Mouse (Mus musculus) MEL (cell line): Measurements from ENCODE around the gene Imp4. TPM values are rescaled to one million over a fixed set of nuclear protein-coding genes. Genes with fewer than 3 reads are reported as not detected.

ENCODE experiments used
- DNase-seq: peaks from one replicate; pipeline ENCODE4 v3.0.0; 2011; ENCODE audit warnings: low read depth, low spot score
- H3K27ac ChIP-seq: 2 replicates; pipeline ENCODE4 v1.5.1; 2012; ENCODE audit warnings: low read depth, mild to moderate bottlenecking, control low read depth, low read length, moderate library complexity; ENCODE audit not compliant: control insufficient read depth
- H3K27me3 ChIP-seq, 2 experiments: fragments of 150-350 bp in 1 of 2; sonication (generic) in 1 of 2; 2 replicates each; pipeline ENCODE4 v1.6.1; 2012; ENCODE audit warnings: low read length in 2 of 2, mild to moderate bottlenecking in 2 of 2, improper control_type of control experiment in 1 of 2, moderate library complexity in 1 of 2; ENCODE audit not compliant: insufficient read depth in 2 of 2, control insufficient read depth in 1 of 2
- H3K36me3 ChIP-seq, 2 experiments: 2 replicates each; pipeline ENCODE4 v1.6.1; 2012 to 2014; ENCODE audit warnings: low read length in 2 of 2, improper control_type of control experiment in 1 of 2, inconsistent platforms in 1 of 2, mild to moderate bottlenecking in 1 of 2; ENCODE audit not compliant: insufficient read depth in 2 of 2, control insufficient read depth in 1 of 2
- H3K4me1 ChIP-seq, 2 experiments: fragments of 150-350 bp in 1 of 2; sonication (generic) in 1 of 2; 2 replicates each; pipeline ENCODE4 v1.6.1; 2012; ENCODE audit warnings: low read length in 2 of 2, improper control_type of control experiment in 1 of 2, mild to moderate bottlenecking in 1 of 2; ENCODE audit not compliant: insufficient read depth in 2 of 2, control insufficient read depth in 1 of 2
- H3K4me3 ChIP-seq, 2 experiments: fragments of 150-350 bp in 1 of 2; sonication (generic) in 1 of 2; 2 replicates each; pipeline ENCODE4 v1.5.1; 2012; ENCODE audit warnings: low read depth in 2 of 2, low read length in 2 of 2, mild to moderate bottlenecking in 2 of 2, moderate library complexity in 2 of 2, control low read depth in 1 of 2, improper control_type of control experiment in 1 of 2; ENCODE audit not compliant: control insufficient read depth in 1 of 2, insufficient read depth in 1 of 2
- H3K79me2 ChIP-seq: 2 replicates; pipeline ENCODE4 v1.6.1; 2012; ENCODE audit warnings: mild to moderate bottlenecking, low read length, moderate library complexity; ENCODE audit not compliant: control insufficient read depth, poor library complexity, insufficient read depth
- H3K9ac ChIP-seq: 2 replicates; pipeline ENCODE4 v1.6.1; 2012; ENCODE audit warnings: low read depth, mild to moderate bottlenecking, control low read depth, low read length, moderate library complexity; ENCODE audit not compliant: control insufficient read depth, poor library complexity, severe bottlenecking
- H3K9me3 ChIP-seq: fragments of 150-350 bp; sonication (generic); replicated peaks from 2 replicates; pipeline ENCODE4 v1.6.1; 2012; ENCODE audit warnings: mild to moderate bottlenecking, low read length, improper control_type of control experiment, moderate library complexity; ENCODE audit not compliant: insufficient read depth
- BHLHE40 ChIP-seq: IDR thresholded peaks from 2 replicates; pipeline ENCODE4 v1.6.1; 2012; ENCODE audit warnings: low read depth, mild to moderate bottlenecking, inconsistent platforms, low read length, improper control_type of control experiment, borderline replicate concordance
- CHD1 ChIP-seq: IDR thresholded peaks from 2 replicates; pipeline ENCODE4 v1.6.1; 2012; ENCODE audit warnings: low read depth, mild to moderate bottlenecking, inconsistent platforms, low read length, improper control_type of control experiment
- CHD2 ChIP-seq: IDR thresholded peaks from 2 replicates; pipeline ENCODE4 v1.6.1; 2011; ENCODE audit warnings: low read length, improper control_type of control experiment
- CTCF ChIP-seq, 3 experiments: IDR thresholded peaks in 2 of 3; conservative IDR thresholded peaks in 1 of 3; 2 replicates each; pipeline ENCODE4 v1.5.1; 2011 to 2012; ENCODE audit warnings: low read length in 3 of 3, low read depth in 2 of 3, mild to moderate bottlenecking in 2 of 3, improper control_type of control experiment in 1 of 3, inconsistent platforms in 1 of 3, mixed read lengths in 1 of 3, moderate library complexity in 1 of 3; ENCODE audit not compliant: control insufficient read depth in 1 of 3, insufficient read depth in 1 of 3, poor library complexity in 1 of 3, severe bottlenecking in 1 of 3
- E2F4 ChIP-seq: IDR thresholded peaks from 2 replicates; pipeline ENCODE4 v1.6.1; 2011; ENCODE audit warnings: low read depth, low read length, improper control_type of control experiment, borderline replicate concordance
- ELF1 ChIP-seq: IDR thresholded peaks from 2 replicates; pipeline ENCODE4 v1.6.1; 2014; ENCODE audit warnings: low read depth, mild to moderate bottlenecking, inconsistent platforms, low read length, improper control_type of control experiment, moderate library complexity
- EP300 ChIP-seq, 2 experiments: IDR thresholded peaks; 2 replicates each; pipeline ENCODE4 v1.6.1; 2011; ENCODE audit warnings: improper control_type of control experiment in 2 of 2, low read length in 2 of 2, low read depth in 1 of 2, mild to moderate bottlenecking in 1 of 2
- ETS1 ChIP-seq: IDR thresholded peaks from 2 replicates; pipeline ENCODE4 v1.6.1; 2012; ENCODE audit warnings: low read depth, mild to moderate bottlenecking, inconsistent platforms, low read length, improper control_type of control experiment, moderate library complexity
- GABPA ChIP-seq: IDR thresholded peaks from 2 replicates; pipeline ENCODE4 v1.6.1; 2012; ENCODE audit warnings: low read depth, mild to moderate bottlenecking, inconsistent platforms, low read length, improper control_type of control experiment, moderate library complexity
- GATA1 ChIP-seq: IDR thresholded peaks from 2 replicates; pipeline ENCODE4 v1.6.1; 2011; ENCODE audit warnings: low read depth, low read length, improper control_type of control experiment
- HCFC1 ChIP-seq: IDR thresholded peaks from 2 replicates; pipeline ENCODE4 v1.6.1; 2012; ENCODE audit warnings: low read depth, mild to moderate bottlenecking, inconsistent platforms, low read length, improper control_type of control experiment, moderate library complexity
- KAT2A ChIP-seq: conservative IDR thresholded peaks from 2 replicates; pipeline ENCODE4 v1.6.1; 2012; ENCODE audit warnings: low read depth, low read length, improper control_type of control experiment, inconsistent platforms
- MAFK ChIP-seq: IDR thresholded peaks from 2 replicates; pipeline ENCODE4 v1.6.1; 2011; ENCODE audit warnings: low read depth, mild to moderate bottlenecking, low read length, improper control_type of control experiment, borderline replicate concordance
- MAX ChIP-seq: IDR thresholded peaks from 2 replicates; pipeline ENCODE4 v1.6.1; 2011; ENCODE audit warnings: low read length, improper control_type of control experiment
- MAZ ChIP-seq: IDR thresholded peaks from 2 replicates; pipeline ENCODE4 v1.6.1; 2012; ENCODE audit warnings: low read depth, mild to moderate bottlenecking, inconsistent platforms, low read length, improper control_type of control experiment
- MEF2A ChIP-seq: IDR thresholded peaks from 2 replicates; pipeline ENCODE4 v1.6.1; 2014; ENCODE audit warnings: low read depth, mild to moderate bottlenecking, inconsistent platforms, low read length, improper control_type of control experiment; ENCODE audit not compliant: poor library complexity, insufficient replicate concordance, severe bottlenecking; ENCODE audit errors: extremely low read depth
- MXI1 ChIP-seq: IDR thresholded peaks from 2 replicates; pipeline ENCODE4 v1.6.1; 2011; ENCODE audit warnings: mild to moderate bottlenecking, low read depth, low read length, improper control_type of control experiment
- MYB ChIP-seq: IDR thresholded peaks from 2 replicates; pipeline ENCODE4 v1.6.1; 2011; ENCODE audit warnings: mild to moderate bottlenecking, low read depth, low read length, improper control_type of control experiment
- NELFE ChIP-seq: IDR thresholded peaks from 2 replicates; pipeline ENCODE4 v1.6.1; 2011; ENCODE audit warnings: low read depth, low read length, improper control_type of control experiment
- NRF1 ChIP-seq: IDR thresholded peaks from 2 replicates; pipeline ENCODE4 v1.6.1; 2014; ENCODE audit warnings: low read depth, mild to moderate bottlenecking, inconsistent platforms, low read length, improper control_type of control experiment, moderate library complexity; ENCODE audit not compliant: poor library complexity, insufficient read depth, severe bottlenecking
- POLR2AphosphoS2 ChIP-seq: IDR thresholded peaks from 2 replicates; pipeline ENCODE4 v1.6.1; 2011; ENCODE audit warnings: low read length, improper control_type of control experiment
- POLR2AphosphoS5 ChIP-seq: IDR thresholded peaks from 2 replicates; pipeline ENCODE4 v1.6.1; 2012; ENCODE audit warnings: low read depth, borderline replicate concordance, mild to moderate bottlenecking, inconsistent platforms, low read length, moderate library complexity, mixed read lengths
- RAD21 ChIP-seq: IDR thresholded peaks from 2 replicates; pipeline ENCODE4 v1.6.1; 2011; ENCODE audit warnings: mild to moderate bottlenecking, low read depth, low read length, improper control_type of control experiment
- RCOR1 ChIP-seq: IDR thresholded peaks from 2 replicates; pipeline ENCODE4 v1.6.1; 2012; ENCODE audit warnings: low read depth, mild to moderate bottlenecking, inconsistent platforms, low read length, improper control_type of control experiment
- SIN3A ChIP-seq: IDR thresholded peaks from 2 replicates; pipeline ENCODE4 v1.6.1; 2012; ENCODE audit warnings: low read length, improper control_type of control experiment, inconsistent platforms
- SMC3 ChIP-seq: IDR thresholded peaks from 2 replicates; pipeline ENCODE4 v1.6.1; 2011; ENCODE audit warnings: low read depth, low read length, improper control_type of control experiment
- TAL1 ChIP-seq: IDR thresholded peaks from 2 replicates; pipeline ENCODE4 v1.6.1; 2012; ENCODE audit warnings: mild to moderate bottlenecking, inconsistent platforms, low read length, moderate library complexity, mixed read lengths
- TBP ChIP-seq: IDR thresholded peaks from 2 replicates; pipeline ENCODE4 v1.8.0; 2011; ENCODE audit warnings: low read depth, low read length, improper control_type of control experiment
- TCF12 ChIP-seq: IDR thresholded peaks from 2 replicates; pipeline ENCODE4 v1.6.1; 2014; ENCODE audit warnings: low read depth, mild to moderate bottlenecking, inconsistent platforms, low read length, improper control_type of control experiment, moderate library complexity
- UBTF ChIP-seq: IDR thresholded peaks from 2 replicates; pipeline ENCODE4 v1.6.1; 2012; ENCODE audit warnings: low read depth, mild to moderate bottlenecking, inconsistent platforms, low read length, improper control_type of control experiment, moderate library complexity, borderline replicate concordance; ENCODE audit not compliant: insufficient read depth
- USF1 ChIP-seq: IDR thresholded peaks from 2 replicates; pipeline ENCODE4 v1.6.1; 2014; ENCODE audit warnings: low read depth, mild to moderate bottlenecking, inconsistent platforms, low read length, improper control_type of control experiment, moderate library complexity
- USF2 ChIP-seq, 2 experiments: IDR thresholded peaks; 2 replicates each; pipeline ENCODE4 v1.6.1; 2011 to 2012; ENCODE audit warnings: improper control_type of control experiment in 2 of 2, low read length in 2 of 2, borderline replicate concordance in 1 of 2, inconsistent platforms in 1 of 2, low read depth in 1 of 2, mild to moderate bottlenecking in 1 of 2; ENCODE audit not compliant: insufficient read depth in 1 of 2
- ZC3H11A ChIP-seq: IDR thresholded peaks from 2 replicates; pipeline ENCODE4 v1.6.1; 2012; ENCODE audit warnings: low read depth, mild to moderate bottlenecking, inconsistent platforms, low read length, improper control_type of control experiment
- ZKSCAN1 ChIP-seq: IDR thresholded peaks from 2 replicates; pipeline ENCODE4 v1.6.1; 2012; ENCODE audit warnings: low read depth, mild to moderate bottlenecking, inconsistent platforms, low read length, improper control_type of control experiment, moderate library complexity
- ZMIZ1 ChIP-seq: IDR thresholded peaks from 2 replicates; pipeline ENCODE4 v1.6.1; 2012; ENCODE audit warnings: low read depth, mild to moderate bottlenecking, inconsistent platforms, low read length, improper control_type of control experiment, moderate library complexity
- ZNF384 ChIP-seq: IDR thresholded peaks from 2 replicates; pipeline ENCODE4 v1.6.1; 2012; ENCODE audit warnings: low read depth, mild to moderate bottlenecking, inconsistent platforms, low read length, improper control_type of control experiment
- polyA plus RNA-seq, 2 experiments: library from polyadenylated mRNA; stranded (reverse) in 1 of 2; unstranded in 1 of 2; fragments of >175 nt in 1 of 2; fragments of >200 nt in 1 of 2; gene quantifications; 2 replicates each; pipeline versions ENCODE4 v1.2.1 to v1.2.4; 2012; ENCODE audit warnings: low replicate concordance in 2 of 2, low read depth in 1 of 2; ENCODE audit not compliant: insufficient read length in 2 of 2, insufficient read depth in 1 of 2, missing spikeins in 1 of 2
- total RNA-seq: library from RNA; depleted of rRNA; stranded (reverse); fragments of 300-350 nt; gene quantifications from 2 replicates; pipeline ENCODE4 v1.2.3, GENCODE M21; 2012

Gene Imp4
- total and polyA plus RNA-seq, 3 experiments, result 57.8 to 204 (median 125) TPM

- Histone ChIP-seq H3K9me3 (no peaks in the 10 kb centered on the region), H3K9ac (peak overlapping the region; percentile 63), H3K4me1 (peaks cover 7 to 15% of the 10 kb centered on the region in 2 experiments), H3K27me3 (no peaks in the 10 kb centered on the region), H3K4me3 (peak overlapping the region; percentile 57 to 76), H3K79me2 (no peaks in the 10 kb centered on the region), H3K27ac (peak overlapping the region; percentile 45), H3K36me3 (peaks cover 0 to 15% of the 10 kb centered on the region in 2 experiments; a peak in 2 of 4 replicates)
- no peak for TF ChIP-seq ZC3H11A
- TF ChIP-seq ETS1, result peak; percentile 48
- TF ChIP-seq KAT2A, result no peak
- no peak for TF ChIP-seq CHD1
- TF ChIP-seq POLR2AphosphoS2, result no peak
- peak; percentile 10 for TF ChIP-seq RAD21
- TF ChIP-seq POLR2AphosphoS5, result no peak
- TF ChIP-seq UBTF, result no peak
- TF ChIP-seq GABPA, result no peak
- TF ChIP-seq MYB, result no peak
- TF ChIP-seq BHLHE40, result no peak
- TF ChIP-seq NRF1, result no peak
- TF ChIP-seq ZKSCAN1, result no peak
- no peak for TF ChIP-seq TAL1
- no peak for TF ChIP-seq RCOR1
- TF ChIP-seq NELFE, result no peak
- TF ChIP-seq TCF12, result no peak
- peak; percentile 37 to 43 (median 40) for TF ChIP-seq CTCF (IDR thresholded peaks at IDR 0.05 in 2 of 3, conservative IDR thresholded peaks at IDR 0.05 in 1 of 3; ENCODE audit: control insufficient read depth in 1 of 3, insufficient read depth in 1 of 3, low read depth in 2 of 3, low read length in 3 of 3, poor library complexity in 1 of 3, severe bottlenecking in 1 of 3)
- no peak for TF ChIP-seq ZNF384
- no peak for TF ChIP-seq ELF1
- TF ChIP-seq USF2 (IDR thresholded peaks at IDR 0.05; ENCODE audit: borderline replicate concordance in 1 of 2, insufficient read depth in 1 of 2, low read depth in 1 of 2, low read length in 2 of 2), result no peak
- TF ChIP-seq MAZ, result no peak
- TF ChIP-seq MAFK, result no peak
- no peak for TF ChIP-seq MEF2A
- TF ChIP-seq EP300 (IDR thresholded peaks at IDR 0.05; ENCODE audit: low read depth in 1 of 2, low read length in 2 of 2), result no peak
- no peak for TF ChIP-seq TBP
- no peak for TF ChIP-seq MAX
- no peak for TF ChIP-seq GATA1
- TF ChIP-seq HCFC1, result no peak
- no peak for TF ChIP-seq SMC3
- no peak for TF ChIP-seq USF1
- no peak for TF ChIP-seq ZMIZ1
- no peak for TF ChIP-seq E2F4
- TF ChIP-seq MXI1, result 0 out of 2 replicates have a peak, but pooled peaks have one; percentile 9
- no peak for TF ChIP-seq SIN3A
- no peak for TF ChIP-seq CHD2
- DNase-seq, result peak; percentile 64
These were observed 46.0 kb downstream of the Imp4 start for GRCm38 (mm10) chr1:34485461-34486188.
